Mouse (Mus musculus): ENCODE measurements around the gene Cdk5rap3.
A peak's percentile ranks its signal among the peaks of the same experiment; 100 is the strongest.

DNA sequence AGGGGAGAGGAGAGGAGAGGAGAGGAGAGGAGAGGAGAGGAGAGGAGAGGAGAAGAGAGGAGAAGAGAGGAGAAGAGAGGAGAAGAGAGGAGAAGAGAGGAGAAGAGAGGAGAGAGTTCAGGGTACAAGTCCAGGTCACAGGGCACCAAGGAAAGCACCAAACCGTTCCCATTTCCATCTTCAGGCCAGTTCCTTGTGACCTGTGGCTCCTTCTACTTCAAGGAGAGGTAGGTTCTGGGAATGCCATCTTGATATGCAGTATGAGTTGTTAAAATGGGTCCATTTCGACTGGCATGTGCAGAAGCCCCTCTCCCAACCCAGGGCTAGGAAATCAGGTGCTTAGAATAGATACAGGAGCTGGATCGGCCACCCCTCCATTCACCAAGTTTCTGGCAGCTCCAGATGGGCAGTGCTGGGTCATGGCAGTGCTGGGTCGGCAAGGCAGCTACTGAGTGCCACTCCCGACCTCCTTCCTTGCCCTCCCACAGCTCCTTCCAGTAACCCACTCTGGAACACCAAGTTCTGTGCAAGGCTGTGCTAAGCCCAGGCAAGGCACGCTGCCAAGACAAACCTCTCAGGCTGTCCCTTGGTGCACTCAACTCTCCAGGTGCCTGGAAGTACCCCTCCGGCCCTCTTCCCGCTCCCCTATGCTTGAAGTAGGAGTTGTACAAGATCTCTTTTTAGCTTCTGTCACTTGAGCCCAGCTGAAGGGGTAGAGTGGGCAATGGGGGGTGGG, 15.2 kb upstream of the Cdk5rap3 start:
- TF ChIP-seq POLR2A (IDR thresholded peaks at IDR 0.05; ENCODE audit: low read depth, low read length) (0 out of 2 replicates have a peak, but pooled peaks have one; percentile 12), CTCF (IDR thresholded peaks at IDR 0.05; ENCODE audit: extremely low read depth, insufficient read length, insufficient replicate concordance, low read depth, low read length) (no peak)
